In the genomic region with DNA sequence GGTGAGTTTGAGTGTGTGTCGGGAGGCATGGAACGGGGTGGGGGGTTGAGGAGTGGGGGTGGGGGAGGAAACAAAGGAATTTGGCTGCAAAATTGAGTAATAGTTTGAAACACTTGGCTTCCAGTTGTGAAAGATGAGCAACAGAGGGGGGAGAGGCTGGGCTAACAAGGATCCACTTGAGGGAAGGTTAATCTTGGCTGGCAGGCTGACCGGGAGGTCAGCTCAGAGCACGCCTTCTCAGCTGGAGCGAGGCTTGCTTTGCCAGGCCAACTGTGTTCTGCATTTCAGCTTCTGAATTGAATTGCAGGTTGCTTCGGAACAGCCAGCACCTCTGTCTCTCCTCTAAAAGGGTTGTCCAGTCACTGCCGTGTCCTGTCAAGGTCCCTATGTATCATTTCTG, we compare ENCODE assay signal across 14 mouse cellular contexts. TPM values are rescaled to one million over a fixed set of nuclear protein-coding genes. Genes with fewer than 3 reads are reported as not detected.
DNase-seq lines count a peak whose midpoint lies in the region; ATAC-seq and TF ChIP-seq lines count a peak whose summit lies in the region.
"Had no signal": no experiment of that assay in that cellular context is flagged by ENCODE, and none has a peak within 500 bp of the region (broad histone marks: within the 10 kb centered on the region; RNA-seq: fewer than 3 reads in every experiment).

No protein-coding gene starts in this region.

- DNase-seq in adrenal gland, postnatal 10 days = peak; percentile 11
- no peak for DNase-seq in adrenal gland, adult (ENCODE audit: inconsistent age in 2 of 2, low spot score in 1 of 2)
- no peak for DNase-seq in limb, embryonic 10.5 days (ENCODE audit: low spot score)
- DNase-seq in embryo, embryonic 10.5 days (ENCODE audit: low spot score) = peak; percentile 69
- peak; percentile 51 for DNase-seq in hindbrain, postnatal 0 days (ENCODE audit: low spot score)
- DNase-seq in layer of hippocampus, adult 8-10 months (ENCODE audit: low spot score in 2 of 2) = no peak
- DNase-seq in thymus, postnatal 14 days = no peak
- DNase-seq: cerebellum, adult 8-10 months had no signal

- 36% methylated on average over 7 of the region's 7 CpGs for WGBS in limb, embryonic 13.5 days
- 40% methylated on average over 7 of the region's 7 CpGs for WGBS in limb, embryonic 10.5 days
- WGBS in hindbrain, postnatal 0 days = 19% methylated on average over 7 of the region's 7 CpGs

- no peak for TF ChIP-seq CTCF in hindbrain, postnatal 0 days (IDR thresholded peaks at IDR 0.05; ENCODE audit: low read depth)

- peaks cover 5% of the 10 kb centered on the region for H3K4me1 ChIP-seq in limb, embryonic 13.5 days
- peaks cover 9% of the 10 kb centered on the region for H3K4me1 ChIP-seq in limb, embryonic 10.5 days
- no peaks in the 10 kb centered on the region for H3K4me1 ChIP-seq in hindbrain, postnatal 0 days (ENCODE audit: insufficient read depth, low read length)

- no peaks in the 10 kb centered on the region for H3K36me3 ChIP-seq in limb, embryonic 13.5 days
- H3K36me3 ChIP-seq in limb, embryonic 10.5 days = no peaks in the 10 kb centered on the region
- no peaks in the 10 kb centered on the region for H3K36me3 ChIP-seq in hindbrain, postnatal 0 days (ENCODE audit: insufficient read depth, low read length)
- H3K36me3 ChIP-seq: lung, embryonic 15.5 days had no signal

- H3K9me3 ChIP-seq in limb, embryonic 13.5 days = no peaks in the 10 kb centered on the region
- no peaks in the 10 kb centered on the region for H3K9me3 ChIP-seq in limb, embryonic 10.5 days (replicated peaks)
- H3K9me3 ChIP-seq in hindbrain, postnatal 0 days (ENCODE audit: low read length) = no peaks in the 10 kb centered on the region
- H3K9me3 ChIP-seq: lung, embryonic 15.5 days had no signal

- H3K27ac ChIP-seq in limb, embryonic 13.5 days = no peak overlapping the region
- no peak overlapping the region for H3K27ac ChIP-seq in limb, embryonic 10.5 days
- no peak overlapping the region for H3K27ac ChIP-seq in hindbrain, postnatal 0 days
- H3K27ac ChIP-seq: lung, embryonic 15.5 days had no signal

- H3K4me3 ChIP-seq in limb, embryonic 13.5 days = no peak overlapping the region
- H3K4me3 ChIP-seq in limb, embryonic 10.5 days = no peak overlapping the region
- H3K4me3 ChIP-seq in hindbrain, postnatal 0 days (ENCODE audit: low read length) = no peak overlapping the region
- H3K4me3 ChIP-seq: lung, embryonic 15.5 days had no signal

- H3K4me2 ChIP-seq in limb, embryonic 13.5 days (replicated peaks) = 0 out of 2 replicates have a peak overlapping the region, but pooled peaks have one; percentile 4
- H3K4me2 ChIP-seq in hindbrain, postnatal 0 days (ENCODE audit: low read depth, low read length) = 0 out of 2 replicates have a peak overlapping the region, but pooled peaks have one; percentile 0
- H3K4me2 ChIP-seq: lung, embryonic 15.5 days had no signal

- no peak for ATAC-seq in limb, embryonic 13.5 days (ENCODE audit: low FRiP score, low read depth)
- ATAC-seq in hindbrain, postnatal 0 days = peak; percentile 56; the same call in 1 of the 2 replicates

- peaks cover 25% of the 10 kb centered on the region for H3K27me3 ChIP-seq in limb, embryonic 13.5 days
- peaks cover 10% of the 10 kb centered on the region for H3K27me3 ChIP-seq in limb, embryonic 10.5 days (ENCODE audit: low read depth, poor library complexity, severe bottlenecking)
- peaks cover 12% of the 10 kb centered on the region; the same call in 1 of the 2 replicates for H3K27me3 ChIP-seq in hindbrain, postnatal 0 days (ENCODE audit: insufficient read depth, low read length)

- H3K9ac ChIP-seq in limb, embryonic 13.5 days = no peak overlapping the region
- H3K9ac ChIP-seq in hindbrain, postnatal 0 days (replicated peaks; ENCODE audit: low read length) = no peak overlapping the region
- H3K9ac ChIP-seq: lung, embryonic 15.5 days had no signal

RNA-seq across cellular contexts. Expression of gene Lgr5, which starts 8.1 kb away (rescaled TPM):
- 10 to 100 TPM; 16.5 to 22.3 TPM for total RNA-seq in adrenal gland, postnatal 10 days (2021)
- polyA plus RNA-seq in limb, embryonic 13.5 days (2015; fragmentation: Nextera tagmentation; extraction: Ambion mirVana) = 9.1 and 10.1 TPM in 2 replicates
- 1.4 and 2.3 TPM in 2 replicates for polyA plus RNA-seq in limb, embryonic 10.5 days (2016; fragmentation: Nextera tagmentation; extraction: Ambion mirVana)
- 2.3 and 3.3 TPM in 2 replicates for total RNA-seq in hindbrain, postnatal 0 days (2014; rRNA removed)
- 2.6 and 3.0 TPM in 2 replicates for polyA plus RNA-seq in hindbrain, postnatal 0 days (2015; fragmentation: Nextera tagmentation; extraction: Ambion mirVana)
- total RNA-seq in layer of hippocampus, adult 8-10 months (2022) = 1 to 10 TPM; 1.9 to 2.3 (median 1.9) TPM
- total RNA-seq: MEL had no signal

RNA-seq across cellular contexts. Expression of gene A930009A15Rik, which starts 9.7 kb away (rescaled TPM):
- not detected for total RNA-seq in adrenal gland, postnatal 10 days (2021)
- 0.32 TPM in 1 of 2 replicates, not detected in the other for polyA plus RNA-seq in limb, embryonic 13.5 days (2015; fragmentation: Nextera tagmentation; extraction: Ambion mirVana)
- polyA plus RNA-seq in limb, embryonic 10.5 days (2016; fragmentation: Nextera tagmentation; extraction: Ambion mirVana) = not detected in 2 replicates
- total RNA-seq in hindbrain, postnatal 0 days (2014; rRNA removed) = 1.3 TPM in 1 of 2 replicates, not detected in the other
- polyA plus RNA-seq in hindbrain, postnatal 0 days (2015; fragmentation: Nextera tagmentation; extraction: Ambion mirVana) = 4.0 and 5.0 TPM in 2 replicates
- total RNA-seq in layer of hippocampus, adult 8-10 months (2022) = 1 to 10 TPM in 1 of 4 experiments, under 1 TPM in 2, not detected in 1; 0.38 to 1.3 (median 0.45) TPM
- total RNA-seq: adrenal gland, adult 18-20 months; gastrocnemius, postnatal 4 days; neutrophil, adult 5-6 weeks had no signal
- polyA plus RNA-seq: lung, embryonic 15.5 days had no signal

Comparison
In these comparisons a context has a peak if more than half of its experiments do, and no peak if none do; other contexts are left out.
1. DNase-seq: peak in adrenal gland, postnatal 10 days (single experiment), embryo, embryonic 10.5 days (single experiment) and hindbrain, postnatal 0 days (single experiment); none in adrenal gland, adult (0 of 2), limb, embryonic 10.5 days (single experiment), layer of hippocampus, adult 8-10 months (0 of 2) and thymus, postnatal 14 days (single experiment).